Mouse (Mus musculus) lung, postnatal 36 days (tissue): ENCODE measurements at regions not wholly inside any gene's neighbourhood (a gene's known extent, or its start where the extent isn't known, plus 50 kb on each side); places are given as distances from the start of the nearest gene placed in this dataset.

Experiments
- DNase-seq: peaks from one replicate; pipeline ENCODE4 v3.0.0; 2022; ENCODE audit warnings: mixed read lengths

GRCm38 (mm10) chr1:75834361-75834760 lies 288.3 kb downstream of the Slc4a3 start:
- no peak for DNase-seq

- DNase-seq = no peak
Measured at GRCm38 (mm10) chr1:75839551-75840223, 293.6 kb downstream of the Slc4a3 start.

GRCm38 (mm10) chr1:75842396-75842795 lies 296.3 kb downstream of the Slc4a3 start:
- no peak for DNase-seq

- DNase-seq = no peak
Measured at GRCm38 (mm10) chr1:75843326-75843725, 297.3 kb downstream of the Slc4a3 start.

- no peak for DNase-seq
Measured at GRCm38 (mm10) chr1:75844123-75844522, 298.1 kb downstream of the Slc4a3 start.

GRCm38 (mm10) chr1:75844529-75844928 lies 298.5 kb downstream of the Slc4a3 start:
- DNase-seq = no peak

- DNase-seq = no peak
Measured at GRCm38 (mm10) chr1:75844981-75845380, 298.9 kb downstream of the Slc4a3 start.

- no peak for DNase-seq
Measured at GRCm38 (mm10) chr1:75845771-75846535, 299.9 kb downstream of the Slc4a3 start.

GRCm38 (mm10) chr1:75847681-75848080 lies 301.6 kb downstream of the Slc4a3 start:
- no peak for DNase-seq

- no peak for DNase-seq
Measured at GRCm38 (mm10) chr1:75848436-75848835, 302.4 kb downstream of the Slc4a3 start.

GRCm38 (mm10) chr1:75850131-75850530 lies 304.1 kb downstream of the Slc4a3 start:
- no peak for DNase-seq

GRCm38 (mm10) chr1:75858551-75859255 lies 312.6 kb downstream of the Slc4a3 start:
- DNase-seq = no peak

GRCm38 (mm10) chr1:75862757-75863156 lies 316.7 kb downstream of the Slc4a3 start:
- no peak for DNase-seq

- no peak for DNase-seq
Measured at GRCm38 (mm10) chr1:75866556-75866955, 320.5 kb downstream of the Slc4a3 start.

- no peak for DNase-seq
Measured at GRCm38 (mm10) chr1:75869414-75869813, 323.3 kb downstream of the Slc4a3 start.

- no peak for DNase-seq
Measured at GRCm38 (mm10) chr1:75869846-75870245, 323.8 kb downstream of the Slc4a3 start.

- no peak for DNase-seq
Measured at GRCm38 (mm10) chr1:75873911-75874310, 327.8 kb downstream of the Slc4a3 start.

GRCm38 (mm10) chr1:75877209-75877608 lies 331.1 kb downstream of the Slc4a3 start:
- DNase-seq = no peak

- DNase-seq = no peak
Measured at GRCm38 (mm10) chr1:75885632-75886031, 339.6 kb downstream of the Slc4a3 start.

GRCm38 (mm10) chr1:75888499-75889208 lies 342.6 kb downstream of the Slc4a3 start:
- DNase-seq = no peak

GRCm38 (mm10) chr1:75889847-75890591 lies 344.0 kb downstream of the Slc4a3 start:
- DNase-seq = no peak

GRCm38 (mm10) chr1:75890636-75891276 lies 344.7 kb downstream of the Slc4a3 start:
- no peak for DNase-seq
